Mouse (Mus musculus) bone marrow macrophage, adult 2 months (primary cell): Measurements from ENCODE around the gene Serpina16. TPM values are rescaled to one million over a fixed set of nuclear protein-coding genes. Genes with fewer than 3 reads are reported as not detected.

Source experiments
- H3K27ac ChIP-seq: 2 replicates; pipeline ENCODE4 v1.5.1; 2012; ENCODE audit warnings: low read depth, low read length; ENCODE audit not compliant: insufficient read depth
- H3K4me1 ChIP-seq: 2 replicates; pipeline ENCODE4 v1.6.1; 2012; ENCODE audit warnings: low read length; ENCODE audit not compliant: control insufficient read depth, insufficient read depth
- H3K4me3 ChIP-seq: 2 replicates; pipeline ENCODE4 v1.5.1; 2012; ENCODE audit warnings: mild to moderate bottlenecking, low read length, moderate library complexity; ENCODE audit not compliant: insufficient read depth
- CTCF ChIP-seq: IDR thresholded peaks from 2 replicates; pipeline ENCODE4 v1.5.1; 2012; ENCODE audit warnings: low read depth, mild to moderate bottlenecking, low read length, moderate library complexity
- POLR2A ChIP-seq: IDR thresholded peaks from 2 replicates; pipeline ENCODE4 v1.6.1; 2012; ENCODE audit warnings: mild to moderate bottlenecking, low read depth, low read length, borderline replicate concordance
- polyA plus RNA-seq: library from polyadenylated mRNA; stranded (reverse); fragments of >200 nt; gene quantifications from 2 replicates; pipeline ENCODE4 v1.2.4, GENCODE M21; 2012; ENCODE audit not compliant: missing spikeins, insufficient read depth, insufficient read length

Serpina16 gene
- polyA plus RNA-seq, 1 experiment = not detected

- Histone ChIP-seq H3K4me3 (no peak within 1 kb of the TSS), H3K27ac (no peak within 1 kb of the TSS), H3K4me1 (no peaks in the 10 kb centered on the region)
- TF ChIP-seq CTCF (no peak), POLR2A (no peak)
Observed at GRCm38 (mm10) chr12:103631203-103631612, 44.7 kb downstream of the Serpina16 start, which contains the start of gene Serpina10. Serpina10 (minus strand) TSS chr12:103631444.

Other genes starting within 250 kb of the Serpina16 start
- gene Ifi27, start 241.9 kb downstream of the Serpina16 start, polyA plus RNA-seq = 93.3 and 100 TPM in 2 replicates
- gene Ifi27l2a, start 232.5 kb downstream of the Serpina16 start, polyA plus RNA-seq = 1,008 and 1,016 TPM in 2 replicates
- not detected in 2 replicates for gene Ifi27l2b, start 218.9 kb downstream of the Serpina16 start, polyA plus RNA-seq
- 0.49 TPM in 1 of 2 replicates, not detected in the other for gene Ppp4r4, start 143.9 kb downstream of the Serpina16 start, polyA plus RNA-seq
- not detected in 2 replicates for gene Serpina10, start 44.7 kb downstream of the Serpina16 start, polyA plus RNA-seq
- not detected in 2 replicates for gene Serpina6, start 18.9 kb downstream of the Serpina16 start, polyA plus RNA-seq
- not detected in 2 replicates for gene Serpina1f, start 19.4 kb upstream of the Serpina16 start, polyA plus RNA-seq
- not detected in 2 replicates for gene Serpina1d, start 97.5 kb upstream of the Serpina16 start, polyA plus RNA-seq
- not detected in 2 replicates for gene Serpina1b, start 154.2 kb upstream of the Serpina16 start, polyA plus RNA-seq
- gene Serpina1a, start 187.4 kb upstream of the Serpina16 start, polyA plus RNA-seq = not detected in 2 replicates
- not detected in 2 replicates for gene Serpina1c, start 228.7 kb upstream of the Serpina16 start, polyA plus RNA-seq